Mouse (Mus musculus): ENCODE measurements around the gene Tspan9. TPM values are rescaled to one million over a fixed set of nuclear protein-coding genes. Genes with fewer than 3 reads are reported as not detected.

Tspan9 gene
- polyA plus RNA-seq, 2 experiments: 12.1 to 15.5 TPM

- ATAC-seq (ENCODE audit: insufficient read depth) (no peak), DNase-seq (ENCODE audit: low read depth in 3 of 3, low spot score in 3 of 3) (no peak)
- H3K4me3 ChIP-seq (ENCODE audit: insufficient read depth in 1 of 2, low read depth in 2 of 2, low read length in 2 of 2): no peak overlapping the region
- no peak overlapping the region for H3K9ac ChIP-seq (replicated peaks)
- no peak overlapping the region for H3K4me2 ChIP-seq (ENCODE audit: low read depth)
- H3K4me1 ChIP-seq (replicated peaks; ENCODE audit: control insufficient read depth in 2 of 2, insufficient read depth in 2 of 2, low read length in 1 of 2): no peaks in the 10 kb centered on the region
- no peaks in the 10 kb centered on the region for H3K27me3 ChIP-seq (ENCODE audit: control insufficient read depth, insufficient read depth, low read length)
- WGBS (ENCODE audit: insufficient replicate concordance): 63% methylated on average over 4 of the region's 4 CpGs
- no peaks in the 10 kb centered on the region for H3K9me3 ChIP-seq (ENCODE audit: control insufficient read depth, low read length)
- no peaks in the 10 kb centered on the region for H3K36me3 ChIP-seq (replicated peaks; ENCODE audit: control insufficient read depth, insufficient read depth, low read depth)
- no peak overlapping the region for H3K27ac ChIP-seq
- TF ChIP-seq CTCF (IDR thresholded peaks at IDR 0.05; ENCODE audit: low read depth) (no peak), EP300 (IDR thresholded peaks at IDR 0.05; ENCODE audit: low read depth) (no peak)
Measured at GRCm38 (mm10) chr6:127953071-127953470, 190.3 kb downstream of the Tspan9 start.

DNA sequence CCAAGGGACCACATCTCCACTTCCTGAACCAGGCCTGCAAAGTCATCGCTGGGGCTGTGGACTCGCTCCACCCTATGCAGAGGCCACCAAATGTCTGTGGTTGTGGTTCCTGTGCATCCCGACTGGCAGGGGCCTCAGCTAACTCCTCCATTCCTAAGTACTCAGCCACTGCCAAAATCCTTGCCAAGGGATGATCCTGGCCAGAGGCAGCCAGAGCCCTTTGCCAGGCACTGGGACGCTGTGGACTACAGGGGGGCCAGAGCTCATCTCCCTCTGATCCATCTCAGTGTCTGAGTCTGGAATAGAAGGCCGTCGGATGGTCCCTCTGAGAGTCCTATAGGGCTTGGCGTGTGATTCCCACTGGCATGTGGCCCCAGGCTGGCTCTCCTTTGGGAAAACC lies 193.5 kb downstream of the Tspan9 start:
- Histone ChIP-seq H3K36me3 (replicated peaks; ENCODE audit: control insufficient read depth, insufficient read depth, low read depth) (no peaks in the 10 kb centered on the region), H3K9ac (replicated peaks) (no peak overlapping the region), H3K4me3 (ENCODE audit: insufficient read depth in 1 of 2, low read depth in 2 of 2, low read length in 2 of 2) (no peak overlapping the region), H3K4me1 (replicated peaks; ENCODE audit: control insufficient read depth in 2 of 2, insufficient read depth in 2 of 2, low read length in 1 of 2) (no peaks in the 10 kb centered on the region), H3K9me3 (ENCODE audit: control insufficient read depth, low read length) (no peaks in the 10 kb centered on the region), H3K27me3 (ENCODE audit: control insufficient read depth, insufficient read depth, low read length) (no peaks in the 10 kb centered on the region), H3K27ac (no peak overlapping the region), H3K4me2 (ENCODE audit: low read depth) (no peak overlapping the region)
- no peak for DNase-seq (ENCODE audit: low read depth in 3 of 3, low spot score in 3 of 3)
- TF ChIP-seq CTCF (IDR thresholded peaks at IDR 0.05; ENCODE audit: low read depth) (no peak), EP300 (IDR thresholded peaks at IDR 0.05; ENCODE audit: low read depth) (no peak)
- 57% methylated on average over 7 of the region's 7 CpGs for WGBS (ENCODE audit: insufficient replicate concordance)
- no peak for ATAC-seq (ENCODE audit: insufficient read depth)

DNA sequence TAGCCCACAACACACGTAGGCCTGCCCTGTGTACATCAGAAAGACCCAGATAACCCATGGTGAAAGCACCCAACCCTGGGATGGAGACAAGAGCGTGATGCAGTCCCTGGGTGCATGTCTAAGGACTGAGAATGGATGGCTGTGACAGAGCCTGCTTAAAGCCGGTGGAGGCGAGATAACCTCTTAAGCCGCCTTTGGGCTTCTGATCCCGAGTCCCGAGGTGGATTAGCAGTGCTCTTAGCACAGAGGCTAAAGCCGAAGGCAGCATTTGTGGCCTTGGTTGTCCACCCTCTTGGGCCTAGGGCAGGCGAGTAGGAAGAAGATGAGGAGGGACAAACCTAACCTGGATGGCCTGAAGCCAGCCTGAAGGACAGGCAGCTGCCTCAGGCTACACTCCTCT lies 194.7 kb downstream of the Tspan9 start:
- 64% methylated on average over 9 of the region's 9 CpGs for WGBS (ENCODE audit: insufficient replicate concordance)
- Histone ChIP-seq H3K27me3 (ENCODE audit: control insufficient read depth, insufficient read depth, low read length) (no peaks in the 10 kb centered on the region), H3K4me2 (ENCODE audit: low read depth) (no peak overlapping the region), H3K9me3 (ENCODE audit: control insufficient read depth, low read length) (no peaks in the 10 kb centered on the region), H3K9ac (replicated peaks) (no peak overlapping the region), H3K4me1 (replicated peaks; ENCODE audit: control insufficient read depth in 2 of 2, insufficient read depth in 2 of 2, low read length in 1 of 2) (no peaks in the 10 kb centered on the region), H3K36me3 (replicated peaks; ENCODE audit: control insufficient read depth, insufficient read depth, low read depth) (no peaks in the 10 kb centered on the region), H3K27ac (no peak overlapping the region), H3K4me3 (ENCODE audit: insufficient read depth in 1 of 2, low read depth in 2 of 2, low read length in 2 of 2) (no peak overlapping the region)
- no peak for ATAC-seq (ENCODE audit: insufficient read depth)
- TF ChIP-seq CTCF (IDR thresholded peaks at IDR 0.05; ENCODE audit: low read depth) (no peak), EP300 (IDR thresholded peaks at IDR 0.05; ENCODE audit: low read depth) (no peak)
- DNase-seq (ENCODE audit: low read depth in 3 of 3, low spot score in 3 of 3): no peak

- H3K9ac ChIP-seq (replicated peaks): no peak overlapping the region
- H3K4me1 ChIP-seq (replicated peaks; ENCODE audit: control insufficient read depth in 2 of 2, insufficient read depth in 2 of 2, low read length in 1 of 2): no peaks in the 10 kb centered on the region
- ATAC-seq (ENCODE audit: insufficient read depth) (no peak), DNase-seq (ENCODE audit: low read depth in 3 of 3, low spot score in 3 of 3) (peak in 1 of 3 experiments; percentile 9)
- no peak overlapping the region for H3K4me2 ChIP-seq (ENCODE audit: low read depth)
- H3K27me3 ChIP-seq (ENCODE audit: control insufficient read depth, insufficient read depth, low read length): no peaks in the 10 kb centered on the region
- TF ChIP-seq EP300 (IDR thresholded peaks at IDR 0.05; ENCODE audit: low read depth) (no peak), CTCF (IDR thresholded peaks at IDR 0.05; ENCODE audit: low read depth) (peak; percentile 85)
- no peaks in the 10 kb centered on the region for H3K36me3 ChIP-seq (replicated peaks; ENCODE audit: control insufficient read depth, insufficient read depth, low read depth)
- 51% methylated on average over 9 of the region's 9 CpGs for WGBS (ENCODE audit: insufficient replicate concordance)
- no peak overlapping the region for H3K27ac ChIP-seq
- no peaks in the 10 kb centered on the region for H3K9me3 ChIP-seq (ENCODE audit: control insufficient read depth, low read length)
- H3K4me3 ChIP-seq (ENCODE audit: insufficient read depth in 1 of 2, low read depth in 2 of 2, low read length in 2 of 2): no peak overlapping the region
Measured at GRCm38 (mm10) chr6:127945725-127946124, 197.7 kb downstream of the Tspan9 start.

DNA sequence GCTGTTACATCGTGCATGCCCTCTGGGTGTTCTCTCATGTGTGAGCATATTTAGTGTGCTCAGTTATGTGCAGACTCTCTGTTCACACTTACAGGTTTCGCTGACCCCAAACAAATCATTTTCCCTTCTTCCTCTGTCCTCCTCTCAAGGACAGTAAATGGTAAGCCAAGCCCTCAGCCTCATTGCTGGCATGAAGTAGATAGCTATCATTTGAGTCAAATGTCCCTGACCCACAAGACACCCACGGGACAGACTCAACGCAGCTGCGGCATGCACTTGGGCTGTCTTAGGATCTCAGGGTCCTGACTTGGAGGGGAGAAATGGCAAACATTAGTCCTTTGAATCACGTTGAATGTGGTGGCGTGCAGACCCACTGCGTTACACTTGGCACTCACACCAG lies 201.0 kb downstream of the Tspan9 start:
- H3K9ac ChIP-seq (replicated peaks): no peak overlapping the region
- H3K4me1 ChIP-seq (replicated peaks; ENCODE audit: control insufficient read depth in 2 of 2, insufficient read depth in 2 of 2, low read length in 1 of 2): no peaks in the 10 kb centered on the region
- DNase-seq (ENCODE audit: low read depth in 3 of 3, low spot score in 3 of 3) (no peak), ATAC-seq (ENCODE audit: insufficient read depth) (no peak)
- H3K27ac ChIP-seq: no peak overlapping the region
- H3K9me3 ChIP-seq (ENCODE audit: control insufficient read depth, low read length): no peaks in the 10 kb centered on the region
- no peaks in the 10 kb centered on the region for H3K27me3 ChIP-seq (ENCODE audit: control insufficient read depth, insufficient read depth, low read length)
- TF ChIP-seq CTCF (IDR thresholded peaks at IDR 0.05; ENCODE audit: low read depth): no peak
- TF ChIP-seq EP300 (IDR thresholded peaks at IDR 0.05; ENCODE audit: low read depth): no peak
- 66% methylated on average over 8 of the region's 8 CpGs for WGBS (ENCODE audit: insufficient replicate concordance)
- no peak overlapping the region for H3K4me3 ChIP-seq (ENCODE audit: insufficient read depth in 1 of 2, low read depth in 2 of 2, low read length in 2 of 2)
- no peak overlapping the region for H3K4me2 ChIP-seq (ENCODE audit: low read depth)
- H3K36me3 ChIP-seq (replicated peaks; ENCODE audit: control insufficient read depth, insufficient read depth, low read depth): no peaks in the 10 kb centered on the region
